Mouse (Mus musculus): ENCODE measurements around the gene Paqr5. TPM values are rescaled to one million over a fixed set of nuclear protein-coding genes. Genes with fewer than 3 reads are reported as not detected.

Paqr5 gene
- polyA plus RNA-seq, 1 experiment from 2014 or later, result 18.7 TPM

DNA sequence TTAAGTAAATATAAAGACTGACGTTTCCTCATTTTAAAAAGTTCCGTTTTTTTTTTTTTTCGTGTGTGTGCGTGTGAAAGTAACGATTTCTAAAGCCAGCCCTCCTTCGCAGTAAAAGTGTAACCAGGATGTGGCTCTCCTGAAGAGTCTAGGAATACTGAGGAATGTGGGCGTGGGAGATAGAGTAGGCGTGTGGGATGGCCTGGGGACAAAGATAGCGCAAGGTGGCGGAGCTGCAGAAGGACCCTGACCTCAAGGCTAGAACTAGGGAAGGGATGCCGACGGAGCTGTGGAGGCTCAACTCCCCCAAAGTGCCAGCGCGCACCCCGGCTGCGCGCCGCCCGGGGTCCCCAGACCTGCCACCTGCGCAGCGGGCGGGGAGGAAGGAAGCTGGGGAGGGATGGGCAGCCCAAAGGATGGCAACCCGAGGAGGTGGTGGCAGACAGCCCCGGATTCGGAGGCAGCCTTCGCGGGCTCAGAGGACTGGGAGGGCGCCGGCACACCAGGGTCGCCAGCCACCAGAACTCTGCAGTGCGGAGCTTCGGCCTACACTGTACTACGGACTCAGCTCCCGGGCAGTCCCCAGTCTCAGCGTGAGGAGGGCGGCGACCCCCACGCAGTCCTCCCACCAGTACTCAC is 80.6 kb downstream of the Paqr5 start:
- Histone ChIP-seq H3K4me2 (replicated peaks; ENCODE audit: low read depth, low read length) (peak overlapping the region; percentile 96), H3K27ac (ENCODE audit: low read length) (peak overlapping the region; percentile 80), H3K4me1 (ENCODE audit: control insufficient read depth, insufficient read depth, low read length) (peaks cover 9% of the 10 kb centered on the region; the same call in 1 of the 2 replicates), H3K36me3 (ENCODE audit: control insufficient read depth, insufficient read depth, low read length) (peaks cover 13% of the 10 kb centered on the region; the same call in 1 of the 2 replicates), H3K27me3 (ENCODE audit: control insufficient read depth, insufficient read depth, low read length) (no peaks in the 10 kb centered on the region), H3K4me3 (ENCODE audit: low read depth, low read length) (peak overlapping the region; percentile 84), H3K9me3 (ENCODE audit: control insufficient read depth, low read depth, low read length) (no peaks in the 10 kb centered on the region), H3K9ac (replicated peaks; ENCODE audit: low read depth, low read length) (peak overlapping the region; percentile 75)
- peak; percentile 62 for ATAC-seq (ENCODE audit: insufficient number of reproducible peaks, insufficient read depth, low FRiP score, low read depth)
- WGBS, result under 1% methylated on average over 38 of the region's 38 CpGs

DNA sequence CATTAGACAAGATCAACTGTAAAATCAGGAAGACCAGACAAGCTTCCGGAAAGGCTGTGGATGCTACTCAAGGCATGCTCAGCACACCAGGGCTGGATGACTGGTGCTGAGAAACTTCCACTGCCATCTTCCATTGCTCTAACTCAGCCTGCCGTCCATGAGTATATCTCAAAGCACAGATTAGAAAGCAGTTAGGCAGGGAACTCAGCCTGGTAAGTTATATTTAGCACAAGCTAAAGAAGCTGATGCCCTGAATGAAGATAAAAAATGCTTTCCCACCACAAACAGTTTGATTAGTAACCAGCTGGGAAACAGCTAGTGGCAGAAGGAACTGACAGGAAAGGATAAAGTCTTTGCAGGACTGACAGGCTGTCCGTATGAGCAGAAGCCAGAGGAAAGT is 85.6 kb downstream of the Paqr5 start:
- Histone ChIP-seq H3K4me2 (replicated peaks; ENCODE audit: low read depth, low read length) (no peak overlapping the region), H3K36me3 (ENCODE audit: control insufficient read depth, insufficient read depth, low read length) (peaks cover 55% of the 10 kb centered on the region), H3K27me3 (ENCODE audit: control insufficient read depth, insufficient read depth, low read length) (no peaks in the 10 kb centered on the region), H3K4me1 (ENCODE audit: control insufficient read depth, insufficient read depth, low read length) (0 out of 2 replicates have a peak, but pooled peaks cover 6% of the 10 kb centered on the region), H3K9me3 (ENCODE audit: control insufficient read depth, low read depth, low read length) (no peaks in the 10 kb centered on the region), H3K27ac (ENCODE audit: low read length) (no peak overlapping the region), H3K4me3 (ENCODE audit: low read depth, low read length) (no peak overlapping the region), H3K9ac (replicated peaks; ENCODE audit: low read depth, low read length) (no peak overlapping the region)
- WGBS, result 87% methylated on average over 3 of the region's 3 CpGs
- ATAC-seq (ENCODE audit: insufficient number of reproducible peaks, insufficient read depth, low FRiP score, low read depth), result no peak

DNA sequence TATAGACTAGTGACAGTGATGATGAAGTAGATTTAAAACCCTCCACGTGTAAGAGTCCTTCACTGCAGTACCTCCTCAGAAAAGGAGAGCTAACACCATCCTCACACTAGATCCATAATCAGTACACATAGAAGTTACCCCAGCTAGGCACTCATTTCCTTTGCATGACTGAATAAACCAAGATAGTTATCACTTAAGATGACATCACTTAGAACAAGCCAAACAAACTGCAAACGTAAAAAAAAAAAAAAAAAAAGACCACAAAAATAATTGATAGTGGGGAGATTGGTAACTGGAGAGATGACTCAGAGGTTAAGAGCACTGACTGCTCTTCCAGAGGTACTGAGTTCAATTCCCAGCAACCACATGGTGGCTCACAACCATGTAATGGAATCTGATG is 93.3 kb downstream of the Paqr5 start:
- Histone ChIP-seq H3K9ac (replicated peaks; ENCODE audit: low read depth, low read length) (no peak overlapping the region), H3K4me2 (replicated peaks; ENCODE audit: low read depth, low read length) (no peak overlapping the region), H3K36me3 (ENCODE audit: control insufficient read depth, insufficient read depth, low read length) (peaks cover 75% of the 10 kb centered on the region), H3K27me3 (ENCODE audit: control insufficient read depth, insufficient read depth, low read length) (no peaks in the 10 kb centered on the region), H3K9me3 (ENCODE audit: control insufficient read depth, low read depth, low read length) (no peaks in the 10 kb centered on the region), H3K4me3 (ENCODE audit: low read depth, low read length) (no peak overlapping the region), H3K4me1 (ENCODE audit: control insufficient read depth, insufficient read depth, low read length) (no peaks in the 10 kb centered on the region), H3K27ac (ENCODE audit: low read length) (no peak overlapping the region)
- WGBS, result 60% methylated on average over 2 of the region's 2 CpGs
- no peak for ATAC-seq (ENCODE audit: insufficient number of reproducible peaks, insufficient read depth, low FRiP score, low read depth)

- Histone ChIP-seq H3K4me2 (replicated peaks; ENCODE audit: low read depth, low read length) (no peak overlapping the region), H3K4me1 (ENCODE audit: control insufficient read depth, insufficient read depth, low read length) (no peaks in the 10 kb centered on the region), H3K9ac (replicated peaks; ENCODE audit: low read depth, low read length) (no peak overlapping the region), H3K27ac (ENCODE audit: low read length) (no peak overlapping the region), H3K4me3 (ENCODE audit: low read depth, low read length) (no peak overlapping the region), H3K36me3 (ENCODE audit: control insufficient read depth, insufficient read depth, low read length) (peaks cover 76% of the 10 kb centered on the region), H3K27me3 (ENCODE audit: control insufficient read depth, insufficient read depth, low read length) (no peaks in the 10 kb centered on the region), H3K9me3 (ENCODE audit: control insufficient read depth, low read depth, low read length) (no peaks in the 10 kb centered on the region)
- 93% methylated on average over 3 of the region's 3 CpGs for WGBS
- ATAC-seq (ENCODE audit: insufficient number of reproducible peaks, insufficient read depth, low FRiP score, low read depth), result no peak
These were observed 94.6 kb downstream of the Paqr5 start for GRCm38 (mm10) chr9:61932009-61932408.

- no peak overlapping the region for H3K4me2 ChIP-seq (replicated peaks; ENCODE audit: low read depth, low read length)
- H3K9me3 ChIP-seq (ENCODE audit: control insufficient read depth, low read depth, low read length), result no peaks in the 10 kb centered on the region
- ATAC-seq (ENCODE audit: insufficient number of reproducible peaks, insufficient read depth, low FRiP score, low read depth), result no peak
- no peak overlapping the region for H3K27ac ChIP-seq (ENCODE audit: low read length)
- no peaks in the 10 kb centered on the region for H3K27me3 ChIP-seq (ENCODE audit: control insufficient read depth, insufficient read depth, low read length)
- H3K4me3 ChIP-seq (ENCODE audit: low read depth, low read length), result no peak overlapping the region
- 89% methylated on average over 10 of the region's 10 CpGs for WGBS
- peaks cover 85% of the 10 kb centered on the region for H3K36me3 ChIP-seq (ENCODE audit: control insufficient read depth, insufficient read depth, low read length)
- no peaks in the 10 kb centered on the region for H3K4me1 ChIP-seq (ENCODE audit: control insufficient read depth, insufficient read depth, low read length)
- no peak overlapping the region for H3K9ac ChIP-seq (replicated peaks; ENCODE audit: low read depth, low read length)
These were observed 101.5 kb downstream of the Paqr5 start for GRCm38 (mm10) chr9:61925086-61925660.

- 90% methylated on average over 6 of the region's 6 CpGs for WGBS
- H3K4me2 ChIP-seq (replicated peaks; ENCODE audit: low read depth, low read length), result no peak overlapping the region
- no peak overlapping the region for H3K9ac ChIP-seq (replicated peaks; ENCODE audit: low read depth, low read length)
- no peak overlapping the region for H3K27ac ChIP-seq (ENCODE audit: low read length)
- H3K27me3 ChIP-seq (ENCODE audit: control insufficient read depth, insufficient read depth, low read length), result no peaks in the 10 kb centered on the region
- H3K36me3 ChIP-seq (ENCODE audit: control insufficient read depth, insufficient read depth, low read length), result peaks cover 66% of the 10 kb centered on the region
- no peaks in the 10 kb centered on the region for H3K4me1 ChIP-seq (ENCODE audit: control insufficient read depth, insufficient read depth, low read length)
- no peaks in the 10 kb centered on the region for H3K9me3 ChIP-seq (ENCODE audit: control insufficient read depth, low read depth, low read length)
- no peak for ATAC-seq (ENCODE audit: insufficient number of reproducible peaks, insufficient read depth, low FRiP score, low read depth)
- no peak overlapping the region for H3K4me3 ChIP-seq (ENCODE audit: low read depth, low read length)
These were observed 106.3 kb downstream of the Paqr5 start for GRCm38 (mm10) chr9:61920331-61920730.

DNA sequence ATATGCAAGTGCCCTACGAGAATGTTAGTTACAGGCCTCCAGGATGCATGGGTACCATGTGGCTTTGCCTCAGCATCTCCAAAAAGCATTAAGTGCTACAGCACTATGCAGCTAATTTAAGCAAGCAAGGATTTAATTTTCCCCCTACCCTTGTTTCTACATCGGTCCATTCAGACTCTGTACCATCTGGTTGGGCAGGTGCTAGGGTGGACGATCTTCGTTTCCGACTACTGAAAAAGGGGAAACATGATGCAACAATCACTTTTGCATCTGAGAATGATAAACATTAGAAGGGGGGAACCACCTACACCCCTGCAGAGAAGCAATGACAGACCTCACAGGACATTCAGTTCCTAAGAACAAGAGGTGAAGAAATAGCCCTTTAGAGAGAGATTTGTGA is 107.2 kb downstream of the Paqr5 start:
- Histone ChIP-seq H3K4me3 (ENCODE audit: low read depth, low read length) (no peak overlapping the region), H3K27ac (ENCODE audit: low read length) (no peak overlapping the region), H3K4me1 (ENCODE audit: control insufficient read depth, insufficient read depth, low read length) (no peaks in the 10 kb centered on the region), H3K9ac (replicated peaks; ENCODE audit: low read depth, low read length) (no peak overlapping the region), H3K9me3 (ENCODE audit: control insufficient read depth, low read depth, low read length) (no peaks in the 10 kb centered on the region), H3K4me2 (replicated peaks; ENCODE audit: low read depth, low read length) (no peak overlapping the region), H3K27me3 (ENCODE audit: control insufficient read depth, insufficient read depth, low read length) (no peaks in the 10 kb centered on the region), H3K36me3 (ENCODE audit: control insufficient read depth, insufficient read depth, low read length) (peaks cover 57% of the 10 kb centered on the region)
- WGBS, result 95% methylated on average over 5 of the region's 5 CpGs
- ATAC-seq (ENCODE audit: insufficient number of reproducible peaks, insufficient read depth, low FRiP score, low read depth), result no peak

DNA sequence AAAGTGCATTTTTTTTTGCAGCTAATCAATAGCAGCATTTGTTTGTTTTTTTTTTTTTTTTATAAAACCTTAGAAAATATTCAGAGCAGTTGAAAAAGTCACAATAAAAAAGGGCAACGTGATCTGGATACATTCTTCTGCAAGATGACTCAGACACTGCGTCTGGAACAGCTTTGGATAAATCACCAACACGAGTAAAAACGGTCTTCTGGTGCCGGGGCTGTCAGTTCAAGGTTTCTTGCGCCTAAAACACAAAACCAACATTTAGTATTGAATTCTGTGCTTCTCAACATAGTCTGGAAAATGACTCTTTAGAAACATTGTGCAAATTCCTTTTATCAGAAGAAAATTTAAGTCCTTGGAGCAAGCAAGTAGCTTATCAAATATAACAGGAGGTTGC is 109.2 kb downstream of the Paqr5 start:
- Histone ChIP-seq H3K9me3 (ENCODE audit: control insufficient read depth, low read depth, low read length) (no peaks in the 10 kb centered on the region), H3K9ac (replicated peaks; ENCODE audit: low read depth, low read length) (no peak overlapping the region), H3K27me3 (ENCODE audit: control insufficient read depth, insufficient read depth, low read length) (no peaks in the 10 kb centered on the region), H3K27ac (ENCODE audit: low read length) (no peak overlapping the region), H3K4me3 (ENCODE audit: low read depth, low read length) (no peak overlapping the region), H3K4me2 (replicated peaks; ENCODE audit: low read depth, low read length) (no peak overlapping the region), H3K36me3 (ENCODE audit: control insufficient read depth, insufficient read depth, low read length) (peaks cover 51% of the 10 kb centered on the region), H3K4me1 (ENCODE audit: control insufficient read depth, insufficient read depth, low read length) (peaks cover 7% of the 10 kb centered on the region; the same call in 1 of the 2 replicates)
- 89% methylated on average over 6 of the region's 6 CpGs for WGBS
- ATAC-seq (ENCODE audit: insufficient number of reproducible peaks, insufficient read depth, low FRiP score, low read depth), result no peak
